Mouse (Mus musculus): ENCODE measurements around the gene Zc3h4.

The Zc3h4 gene

GRCm38 (mm10) chr7:16475764-16476599 lies 75.3 kb downstream of the Zc3h4 start:
- DNase-seq (ENCODE audit: inconsistent age in 2 of 2, low spot score in 1 of 2), result peak in 1 of 2 experiments; percentile 28

DNA sequence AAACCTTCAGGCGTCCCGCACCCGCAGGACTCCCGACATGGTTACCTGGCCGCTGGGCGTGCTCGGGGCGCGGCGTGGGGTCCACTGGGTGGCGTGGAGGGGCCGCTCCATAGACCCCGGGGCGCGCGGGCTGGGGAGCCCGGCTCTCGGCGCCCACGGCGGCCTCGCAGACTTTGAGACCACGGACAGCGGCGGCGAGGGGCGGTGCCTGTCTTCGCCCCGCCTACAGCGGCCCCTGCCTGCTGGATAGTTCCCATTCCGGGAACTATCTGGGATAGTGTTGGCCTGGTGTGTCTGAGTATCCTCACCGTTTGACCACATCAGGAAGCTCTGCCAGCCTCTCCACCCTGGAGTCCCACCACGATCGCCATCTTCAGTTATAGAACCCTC lies 75.9 kb downstream of the Zc3h4 start:
- peak in 1 of 2 experiments; percentile 40 for DNase-seq (ENCODE audit: inconsistent age in 2 of 2, low spot score in 1 of 2)

GRCm38 (mm10) chr7:16477628-16478027 lies 76.9 kb downstream of the Zc3h4 start, which contains the start of gene Npas1:
Npas1 (minus strand) TSS chr7:16477728.
- DNase-seq (ENCODE audit: inconsistent age in 2 of 2, low spot score in 1 of 2), result no peak
